Mouse (Mus musculus): Measurements from ENCODE around the gene Slc38a9. TPM values are rescaled to one million over a fixed set of nuclear protein-coding genes. Genes with fewer than 3 reads are reported as not detected.

Slc38a9 gene
- total and polyA plus RNA-seq, 3 experiments, result 1.6 to 89.5 (median 31.7) TPM

DNA sequence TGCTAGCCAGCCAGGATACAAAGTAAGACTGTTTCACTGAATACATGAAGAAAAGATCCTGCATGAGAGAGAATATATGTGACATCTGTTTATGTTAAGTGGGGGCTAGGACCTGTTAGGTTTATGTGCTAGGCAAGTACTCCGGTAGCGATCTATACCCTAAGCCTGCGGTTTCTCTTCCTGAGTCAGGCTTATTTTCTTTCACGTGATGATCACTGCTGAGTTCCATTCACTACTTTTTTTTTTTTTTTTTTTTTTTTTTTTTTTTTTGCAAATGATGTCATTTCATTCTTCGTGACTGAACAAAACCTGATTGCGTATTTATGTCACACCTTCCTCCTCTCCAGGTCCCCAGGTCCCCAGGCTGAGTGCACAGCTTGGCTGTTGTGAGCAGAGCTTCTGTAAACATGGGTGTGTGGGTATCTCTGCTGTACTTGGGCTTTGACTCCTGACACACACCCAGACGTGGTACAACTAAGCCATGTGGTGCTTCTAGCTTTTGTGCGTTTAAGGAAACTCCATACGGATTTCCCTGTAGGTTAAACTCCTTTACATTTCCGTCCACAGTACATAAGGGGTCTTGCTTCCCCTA is 126.5 kb downstream of the Slc38a9 start:
- TF ChIP-seq GATA1 (IDR thresholded peaks at IDR 0.05; ENCODE audit: borderline replicate concordance, low read length) (no peak), GATA2 (IDR thresholded peaks at IDR 0.05; ENCODE audit: borderline replicate concordance, low read depth, low read length) (no peak)
- Histone ChIP-seq H3K9me3 (replicated peaks) (no peaks in the 10 kb centered on the region), H3K4me1 (ENCODE audit: insufficient read depth, low read depth, low read length) (peaks cover 24% of the 10 kb centered on the region), H3K4me3 (ENCODE audit: low read depth, low read length) (no peak overlapping the region), H3K27me3 (ENCODE audit: insufficient read depth, low read length) (peaks cover 2% of the 10 kb centered on the region; the same call in 1 of the 2 replicates), H3K36me3 (replicated peaks) (no peaks in the 10 kb centered on the region)
- ATAC-seq (ENCODE audit: extremely low read depth, insufficient number of reproducible peaks, low FRiP score, poor library complexity, severe bottlenecking) (no peak), DNase-seq (ENCODE audit: low spot score) (no peak)

Other genes with a start within 250 kb of the Slc38a9 start
- gene Il6st, start 196.7 kb upstream of the Slc38a9 start, total RNA-seq (2014; fragmentation: Nextera tagmentation), result 13.9 and 20.4 TPM in 2 replicates
- gene Il6st, start 196.7 kb upstream of the Slc38a9 start, total RNA-seq (2017), result 4.2 and 5.0 TPM in 2 replicates
- 0.70 and 0.73 TPM in 2 replicates for gene Il6st, start 196.7 kb upstream of the Slc38a9 start, polyA plus RNA-seq (2012)
- not detected in 2 replicates for gene Il31ra, start 66.4 kb upstream of the Slc38a9 start, total RNA-seq (2014; fragmentation: Nextera tagmentation)
- gene Il31ra, start 66.4 kb upstream of the Slc38a9 start, total RNA-seq (2017), result 0.05 TPM in 1 of 2 replicates, not detected in the other
- gene Il31ra, start 66.4 kb upstream of the Slc38a9 start, polyA plus RNA-seq (2012), result not detected in 2 replicates
- not detected in 2 replicates for gene Ddx4, start 8.3 kb upstream of the Slc38a9 start, total RNA-seq (2014; fragmentation: Nextera tagmentation)
- 0.16 TPM in 1 of 2 replicates, not detected in the other for gene Ddx4, start 8.3 kb upstream of the Slc38a9 start, total RNA-seq (2017)
- gene Ddx4, start 8.3 kb upstream of the Slc38a9 start, polyA plus RNA-seq (2012), result not detected in 2 replicates
- gene Plpp1, start 140.0 kb downstream of the Slc38a9 start, total RNA-seq (2014; fragmentation: Nextera tagmentation), result 12.3 and 19.4 TPM in 2 replicates
- gene Plpp1, start 140.0 kb downstream of the Slc38a9 start, total RNA-seq (2017), result 1.5 and 2.1 TPM in 2 replicates
- 3.4 and 3.5 TPM in 2 replicates for gene Plpp1, start 140.0 kb downstream of the Slc38a9 start, polyA plus RNA-seq (2012)